Mouse (Mus musculus): ENCODE data around the gene Snap47. TPM values are rescaled to one million over a fixed set of nuclear protein-coding genes. Genes with fewer than 3 reads are reported as not detected.

The Snap47 gene
- polyA plus RNA-seq, 1 experiment from 2014 or later = 130 TPM

- no peak overlapping the region for H3K27ac ChIP-seq (ENCODE audit: low read depth, low read length)
- no peaks in the 10 kb centered on the region for H3K4me1 ChIP-seq (replicated peaks; ENCODE audit: control insufficient read depth, insufficient read depth, low read length)
- H3K27me3 ChIP-seq (ENCODE audit: control insufficient read depth, insufficient read depth, low read length) = no peaks in the 10 kb centered on the region
- no peaks in the 10 kb centered on the region for H3K9me3 ChIP-seq (ENCODE audit: control insufficient read depth, low read length)
- no peak overlapping the region for H3K9ac ChIP-seq (ENCODE audit: low read length)
- WGBS = 89% methylated on average over 5 of the region's 5 CpGs
- no peak overlapping the region for H3K4me2 ChIP-seq (ENCODE audit: low read depth, low read length, severe bottlenecking)
- no peaks in the 10 kb centered on the region for H3K36me3 ChIP-seq (ENCODE audit: control insufficient read depth, insufficient read depth, low read length)
- DNase-seq (ENCODE audit: low spot score) (no peak), ATAC-seq (replicated peaks; ENCODE audit: low FRiP score) (no peak)
- H3K4me3 ChIP-seq (ENCODE audit: low read depth, low read length) = no peak overlapping the region
Observed at GRCm38 (mm10) chr11:59394451-59394850, 56.5 kb downstream of the Snap47 start.

- H3K27me3 ChIP-seq (ENCODE audit: control insufficient read depth, insufficient read depth, low read length) = no peaks in the 10 kb centered on the region
Observed at GRCm38 (mm10) chr11:59393591-59393990, 57.4 kb downstream of the Snap47 start.

GRCm38 (mm10) chr11:59392300-59392699 is 58.7 kb downstream of the Snap47 start:
- Histone ChIP-seq H3K4me2 (ENCODE audit: low read depth, low read length, severe bottlenecking) (no peak overlapping the region), H3K27me3 (ENCODE audit: control insufficient read depth, insufficient read depth, low read length) (no peaks in the 10 kb centered on the region), H3K4me1 (replicated peaks; ENCODE audit: control insufficient read depth, insufficient read depth, low read length) (no peaks in the 10 kb centered on the region), H3K9ac (ENCODE audit: low read length) (no peak overlapping the region), H3K9me3 (ENCODE audit: control insufficient read depth, low read length) (no peaks in the 10 kb centered on the region), H3K36me3 (ENCODE audit: control insufficient read depth, insufficient read depth, low read length) (no peaks in the 10 kb centered on the region), H3K4me3 (ENCODE audit: low read depth, low read length) (no peak overlapping the region), H3K27ac (ENCODE audit: low read depth, low read length) (no peak overlapping the region)
- 76% methylated on average over 6 of the region's 6 CpGs for WGBS
- DNase-seq (ENCODE audit: low spot score) (no peak), ATAC-seq (replicated peaks; ENCODE audit: low FRiP score) (no peak)

More at GRCm38 (mm10) chr11:59393591-59393990, 57.4 kb downstream of the Snap47 start:
- no peak for ATAC-seq (replicated peaks; ENCODE audit: low FRiP score)
- DNase-seq (ENCODE audit: low spot score) = peak; percentile 62
- Histone ChIP-seq H3K9me3 (ENCODE audit: control insufficient read depth, low read length) (no peaks in the 10 kb centered on the region), H3K4me1 (replicated peaks; ENCODE audit: control insufficient read depth, insufficient read depth, low read length) (no peaks in the 10 kb centered on the region), H3K9ac (ENCODE audit: low read length) (no peak overlapping the region), H3K27ac (ENCODE audit: low read depth, low read length) (0 out of 2 replicates have a peak overlapping the region, but pooled peaks have one; percentile 18), H3K4me3 (ENCODE audit: low read depth, low read length) (no peak overlapping the region), H3K4me2 (ENCODE audit: low read depth, low read length, severe bottlenecking) (no peak overlapping the region), H3K36me3 (ENCODE audit: control insufficient read depth, insufficient read depth, low read length) (no peaks in the 10 kb centered on the region)
- WGBS = 39% methylated on average over 9 of the region's 9 CpGs

GRCm38 (mm10) chr11:59390470-59390869 is 60.5 kb downstream of the Snap47 start:
- DNase-seq (ENCODE audit: low spot score) (no peak), ATAC-seq (replicated peaks; ENCODE audit: low FRiP score) (no peak)

GRCm38 (mm10) chr11:59389617-59390016 is 61.4 kb downstream of the Snap47 start:
- Histone ChIP-seq H3K27ac (ENCODE audit: low read depth, low read length) (no peak overlapping the region), H3K9me3 (ENCODE audit: control insufficient read depth, low read length) (no peaks in the 10 kb centered on the region), H3K4me2 (ENCODE audit: low read depth, low read length, severe bottlenecking) (no peak overlapping the region), H3K4me1 (replicated peaks; ENCODE audit: control insufficient read depth, insufficient read depth, low read length) (0 out of 2 replicates have a peak, but pooled peaks cover 2% of the 10 kb centered on the region), H3K9ac (ENCODE audit: low read length) (no peak overlapping the region), H3K27me3 (ENCODE audit: control insufficient read depth, insufficient read depth, low read length) (no peaks in the 10 kb centered on the region), H3K36me3 (ENCODE audit: control insufficient read depth, insufficient read depth, low read length) (no peaks in the 10 kb centered on the region), H3K4me3 (ENCODE audit: low read depth, low read length) (no peak overlapping the region)
- WGBS = 66% methylated on average over 4 of the region's 4 CpGs
- ATAC-seq (replicated peaks; ENCODE audit: low FRiP score) = no peak
- no peak for DNase-seq (ENCODE audit: low spot score)

More at GRCm38 (mm10) chr11:59390470-59390869, 60.5 kb downstream of the Snap47 start:
- Histone ChIP-seq H3K4me3 (ENCODE audit: low read depth, low read length) (no peak overlapping the region), H3K36me3 (ENCODE audit: control insufficient read depth, insufficient read depth, low read length) (no peaks in the 10 kb centered on the region), H3K4me2 (ENCODE audit: low read depth, low read length, severe bottlenecking) (no peak overlapping the region), H3K9ac (ENCODE audit: low read length) (no peak overlapping the region), H3K27ac (ENCODE audit: low read depth, low read length) (no peak overlapping the region), H3K4me1 (replicated peaks; ENCODE audit: control insufficient read depth, insufficient read depth, low read length) (no peaks in the 10 kb centered on the region), H3K9me3 (ENCODE audit: control insufficient read depth, low read length) (no peaks in the 10 kb centered on the region), H3K27me3 (ENCODE audit: control insufficient read depth, insufficient read depth, low read length) (no peaks in the 10 kb centered on the region)
- 78% methylated on average over 9 of the region's 9 CpGs for WGBS

GRCm38 (mm10) chr11:59388806-59389205 is 62.2 kb downstream of the Snap47 start:
- Histone ChIP-seq H3K4me3 (ENCODE audit: low read depth, low read length) (no peak overlapping the region), H3K9me3 (ENCODE audit: control insufficient read depth, low read length) (no peaks in the 10 kb centered on the region), H3K36me3 (ENCODE audit: control insufficient read depth, insufficient read depth, low read length) (no peaks in the 10 kb centered on the region), H3K27me3 (ENCODE audit: control insufficient read depth, insufficient read depth, low read length) (no peaks in the 10 kb centered on the region), H3K4me1 (replicated peaks; ENCODE audit: control insufficient read depth, insufficient read depth, low read length) (peaks cover 4% of the 10 kb centered on the region; the same call in 1 of the 2 replicates), H3K9ac (ENCODE audit: low read length) (no peak overlapping the region), H3K27ac (ENCODE audit: low read depth, low read length) (no peak overlapping the region), H3K4me2 (ENCODE audit: low read depth, low read length, severe bottlenecking) (no peak overlapping the region)
- WGBS = 83% methylated on average over 4 of the region's 4 CpGs
- DNase-seq (ENCODE audit: low spot score) (no peak), ATAC-seq (replicated peaks; ENCODE audit: low FRiP score) (no peak)

- H3K4me3 ChIP-seq (ENCODE audit: low read depth, low read length) = no peak overlapping the region
- no peak overlapping the region; the same call in 1 of the 2 replicates for H3K9ac ChIP-seq (ENCODE audit: low read length)
- H3K4me1 ChIP-seq (replicated peaks; ENCODE audit: control insufficient read depth, insufficient read depth, low read length) = peaks cover 4% of the 10 kb centered on the region; the same call in 1 of the 2 replicates
- H3K27me3 ChIP-seq (ENCODE audit: control insufficient read depth, insufficient read depth, low read length) = no peaks in the 10 kb centered on the region
- ATAC-seq (replicated peaks; ENCODE audit: low FRiP score) = no peak
- 43% methylated on average over 4 of the region's 4 CpGs for WGBS
- H3K4me2 ChIP-seq (ENCODE audit: low read depth, low read length, severe bottlenecking) = no peak overlapping the region
- H3K9me3 ChIP-seq (ENCODE audit: control insufficient read depth, low read length) = no peaks in the 10 kb centered on the region
- H3K27ac ChIP-seq (ENCODE audit: low read depth, low read length) = no peak overlapping the region
- DNase-seq (ENCODE audit: low spot score) = no peak
- no peaks in the 10 kb centered on the region for H3K36me3 ChIP-seq (ENCODE audit: control insufficient read depth, insufficient read depth, low read length)
Observed at GRCm38 (mm10) chr11:59387471-59387870, 63.5 kb downstream of the Snap47 start.

GRCm38 (mm10) chr11:59385123-59385522 is 65.9 kb downstream of the Snap47 start:
- no peak for DNase-seq (ENCODE audit: low spot score)
- 19% methylated on average over 8 of the region's 8 CpGs for WGBS
- H3K4me2 ChIP-seq (ENCODE audit: low read depth, low read length, severe bottlenecking) = no peak overlapping the region
- no peaks in the 10 kb centered on the region for H3K9me3 ChIP-seq (ENCODE audit: control insufficient read depth, low read length)
- no peak overlapping the region for H3K9ac ChIP-seq (ENCODE audit: low read length)
- no peaks in the 10 kb centered on the region for H3K36me3 ChIP-seq (ENCODE audit: control insufficient read depth, insufficient read depth, low read length)
- H3K4me1 ChIP-seq (replicated peaks; ENCODE audit: control insufficient read depth, insufficient read depth, low read length) = peaks cover 4% of the 10 kb centered on the region; the same call in 1 of the 2 replicates
- no peak overlapping the region for H3K4me3 ChIP-seq (ENCODE audit: low read depth, low read length)
- no peaks in the 10 kb centered on the region for H3K27me3 ChIP-seq (ENCODE audit: control insufficient read depth, insufficient read depth, low read length)
- H3K27ac ChIP-seq (ENCODE audit: low read depth, low read length) = no peak overlapping the region
- ATAC-seq (replicated peaks; ENCODE audit: low FRiP score) = no peak

GRCm38 (mm10) chr11:59384441-59384959 is 66.5 kb downstream of the Snap47 start:
- Histone ChIP-seq H3K9me3 (ENCODE audit: control insufficient read depth, low read length) (no peaks in the 10 kb centered on the region), H3K27me3 (ENCODE audit: control insufficient read depth, insufficient read depth, low read length) (no peaks in the 10 kb centered on the region), H3K4me1 (replicated peaks; ENCODE audit: control insufficient read depth, insufficient read depth, low read length) (peaks cover 4% of the 10 kb centered on the region; the same call in 1 of the 2 replicates), H3K4me2 (ENCODE audit: low read depth, low read length, severe bottlenecking) (no peak overlapping the region), H3K36me3 (ENCODE audit: control insufficient read depth, insufficient read depth, low read length) (no peaks in the 10 kb centered on the region), H3K4me3 (ENCODE audit: low read depth, low read length) (no peak overlapping the region), H3K9ac (ENCODE audit: low read length) (no peak overlapping the region; the same call in 1 of the 2 replicates), H3K27ac (ENCODE audit: low read depth, low read length) (no peak overlapping the region)
- 48% methylated on average over 7 of the region's 7 CpGs for WGBS
- DNase-seq (ENCODE audit: low spot score) (no peak), ATAC-seq (replicated peaks; ENCODE audit: low FRiP score) (no peak)

All from forebrain, embryonic 11.5 days (tissue).